Mouse (Mus musculus): ENCODE measurements around the gene Fam172a. TPM values are rescaled to one million over a fixed set of nuclear protein-coding genes. Genes with fewer than 3 reads are reported as not detected.

Fam172a gene
- polyA plus RNA-seq, 1 experiment, result 0.56 TPM

DNA sequence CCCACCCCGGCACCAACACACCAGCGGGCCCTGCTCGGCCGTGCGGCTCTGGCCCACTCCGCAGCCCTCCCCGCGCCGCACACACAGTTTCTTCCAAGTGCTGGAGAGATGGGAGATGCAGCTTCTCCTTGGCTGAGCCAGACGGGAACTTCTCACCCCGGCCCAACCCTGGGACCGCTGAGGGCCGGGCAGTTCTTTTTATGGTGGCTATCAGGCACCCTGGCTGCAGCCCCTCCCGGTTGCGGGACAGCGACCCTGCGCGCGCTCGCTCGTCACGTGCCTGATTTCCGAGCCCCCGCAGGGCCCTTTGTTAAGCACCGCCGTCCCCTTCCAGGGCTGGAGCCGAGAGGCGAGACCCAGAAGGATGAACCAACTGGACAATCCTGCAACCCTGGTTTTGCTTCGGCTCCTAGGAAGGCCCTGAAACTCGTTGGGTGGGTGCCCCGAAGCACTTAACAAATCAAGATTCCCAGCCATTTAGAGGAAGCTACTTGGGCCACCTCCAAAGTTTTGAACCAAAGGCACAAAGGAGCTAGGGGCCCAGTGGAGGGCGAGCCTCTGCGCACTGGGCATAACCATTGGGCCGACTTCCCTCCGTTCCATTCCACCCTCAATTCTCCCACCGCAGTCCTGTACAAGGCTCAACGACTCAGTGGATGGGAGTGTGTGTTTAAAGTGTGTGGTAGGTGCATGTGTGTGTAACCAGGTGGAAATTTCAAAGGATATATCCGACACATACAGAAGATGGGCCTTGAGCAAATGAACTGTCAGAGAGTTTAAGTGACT is 477.7 kb downstream of the Fam172a start:
- Histone ChIP-seq H3K27me3 (ENCODE audit: control insufficient read depth) (peaks cover 97% of the 10 kb centered on the region), H3K4me3 (replicated peaks) (no peak overlapping the region), H3K36me3 (ENCODE audit: control insufficient read depth) (no peaks in the 10 kb centered on the region), H3K9me3 (ENCODE audit: control insufficient read depth, low read length) (no peaks in the 10 kb centered on the region), H3K4me1 (ENCODE audit: control insufficient read depth) (no peaks in the 10 kb centered on the region)
- TF ChIP-seq TAL1 (IDR thresholded peaks at IDR 0.05; ENCODE audit: low read length) (no peak), GATA1 (IDR thresholded peaks at IDR 0.05; ENCODE audit: low read length) (no peak)

DNA sequence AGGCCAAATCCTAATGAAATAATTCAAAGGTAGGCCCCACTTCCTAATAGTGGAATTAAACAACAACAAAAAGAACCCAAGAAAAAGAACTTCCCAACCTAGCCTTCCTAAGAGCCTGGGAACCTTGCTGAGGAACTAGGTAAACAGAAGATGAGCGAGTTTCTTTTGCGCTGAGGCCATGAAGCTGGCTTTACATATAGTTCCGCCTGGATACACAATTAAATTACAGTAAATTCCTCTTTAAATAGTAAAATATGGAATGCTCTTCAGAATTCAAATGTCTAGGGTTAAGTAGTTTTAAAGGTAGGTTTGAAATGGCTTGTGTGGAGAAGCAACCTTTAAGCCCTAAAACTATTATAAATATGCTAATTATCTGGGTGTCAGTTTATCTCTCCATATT is 478.4 kb downstream of the Fam172a start:
- no peak for TF ChIP-seq TAL1 (IDR thresholded peaks at IDR 0.05; ENCODE audit: low read length)
- no peak for TF ChIP-seq GATA1 (IDR thresholded peaks at IDR 0.05; ENCODE audit: low read length)

DNA sequence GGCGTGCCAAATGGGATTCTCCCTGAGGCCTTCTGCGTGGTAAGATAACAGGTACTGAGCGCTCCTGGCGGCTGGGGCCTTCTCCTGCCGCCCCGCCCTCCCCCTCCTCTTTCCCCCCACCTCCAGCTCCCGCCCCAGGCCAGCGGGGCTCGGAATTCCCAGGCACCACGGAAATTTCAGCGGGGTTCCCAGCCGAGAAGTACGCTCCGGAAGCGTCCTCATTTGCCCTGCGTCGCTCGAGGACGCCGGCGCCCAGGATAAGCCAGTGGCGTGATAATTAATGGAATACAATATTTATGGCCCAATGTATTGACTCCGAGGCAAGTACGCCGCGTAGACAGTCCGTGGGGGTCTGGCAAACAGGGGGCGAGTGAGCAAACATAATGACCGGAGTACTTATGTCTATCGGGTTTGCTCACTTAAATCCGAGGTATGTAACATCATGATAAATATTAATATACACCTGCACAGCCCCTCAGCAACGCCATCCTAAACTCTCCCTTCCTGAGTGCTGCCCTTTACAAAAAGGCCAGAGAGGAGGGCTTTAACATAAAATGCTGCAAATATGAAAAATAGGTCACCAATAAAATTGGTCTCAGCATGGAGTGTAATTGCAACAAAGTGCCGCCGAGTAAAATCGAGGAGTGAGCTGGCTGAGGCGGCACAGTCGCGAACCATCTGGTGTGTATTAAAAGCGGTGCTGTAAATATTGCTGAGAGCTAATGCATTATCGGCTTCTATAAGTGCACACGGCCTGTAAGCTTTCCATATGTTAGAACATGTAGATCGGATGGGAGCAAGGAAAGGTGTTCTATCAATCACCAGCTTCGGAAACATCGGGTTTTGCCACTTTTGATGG is 479.5 kb downstream of the Fam172a start:
- Histone ChIP-seq H3K4me1 (ENCODE audit: control insufficient read depth) (no peaks in the 10 kb centered on the region), H3K36me3 (ENCODE audit: control insufficient read depth) (no peaks in the 10 kb centered on the region), H3K27me3 (ENCODE audit: control insufficient read depth) (peaks cover 99% of the 10 kb centered on the region), H3K9me3 (ENCODE audit: control insufficient read depth, low read length) (no peaks in the 10 kb centered on the region), H3K4me3 (replicated peaks) (no peak overlapping the region)
- TF ChIP-seq GATA1 (IDR thresholded peaks at IDR 0.05; ENCODE audit: low read length), result no peak
- TF ChIP-seq TAL1 (IDR thresholded peaks at IDR 0.05; ENCODE audit: low read length), result no peak

More for the DNA sequence above, 478.4 kb downstream of the Fam172a start:
- Histone ChIP-seq H3K4me1 (ENCODE audit: control insufficient read depth) (no peaks in the 10 kb centered on the region), H3K36me3 (ENCODE audit: control insufficient read depth) (no peaks in the 10 kb centered on the region), H3K4me3 (replicated peaks) (no peak overlapping the region), H3K27me3 (ENCODE audit: control insufficient read depth) (peaks cover 99% of the 10 kb centered on the region), H3K9me3 (ENCODE audit: control insufficient read depth, low read length) (no peaks in the 10 kb centered on the region)

DNA sequence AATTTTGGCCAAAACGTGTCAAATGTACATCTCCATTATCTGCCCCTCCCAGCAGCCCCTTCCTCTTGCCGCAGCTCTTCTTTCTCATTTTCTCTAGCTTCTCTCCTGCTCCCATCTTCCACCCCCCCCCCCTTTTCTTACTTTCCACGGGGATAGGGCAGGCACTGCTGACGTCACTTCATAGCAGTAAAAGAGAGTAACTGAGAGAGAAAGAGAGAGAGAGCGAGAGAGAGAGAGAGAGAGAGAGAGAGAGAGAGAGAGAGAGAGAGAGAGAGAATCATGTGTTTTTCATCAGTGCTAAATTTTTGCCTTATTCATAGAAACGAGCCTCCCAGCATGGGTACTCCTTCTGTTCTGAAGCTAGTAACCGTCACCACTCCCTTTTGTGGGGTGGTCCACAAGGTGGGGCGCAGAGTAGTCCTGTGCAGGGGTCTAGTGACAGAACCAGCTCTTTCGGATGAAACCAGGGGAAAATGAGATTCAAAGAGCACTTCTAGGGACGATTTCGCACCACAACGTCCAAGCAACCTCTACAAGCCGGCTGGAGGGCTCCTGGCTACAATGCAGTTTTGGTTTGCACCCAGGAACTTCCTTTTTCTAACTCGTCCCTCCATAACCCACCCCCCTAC is 480.2 kb downstream of the Fam172a start:
- Histone ChIP-seq H3K9me3 (ENCODE audit: control insufficient read depth, low read length) (no peaks in the 10 kb centered on the region), H3K4me1 (ENCODE audit: control insufficient read depth) (no peaks in the 10 kb centered on the region), H3K4me3 (replicated peaks) (no peak overlapping the region), H3K36me3 (ENCODE audit: control insufficient read depth) (no peaks in the 10 kb centered on the region), H3K27me3 (ENCODE audit: control insufficient read depth) (peaks cover 99% of the 10 kb centered on the region)
- no peak for TF ChIP-seq TAL1 (IDR thresholded peaks at IDR 0.05; ENCODE audit: low read length)
- no peak for TF ChIP-seq GATA1 (IDR thresholded peaks at IDR 0.05; ENCODE audit: low read length)

DNA sequence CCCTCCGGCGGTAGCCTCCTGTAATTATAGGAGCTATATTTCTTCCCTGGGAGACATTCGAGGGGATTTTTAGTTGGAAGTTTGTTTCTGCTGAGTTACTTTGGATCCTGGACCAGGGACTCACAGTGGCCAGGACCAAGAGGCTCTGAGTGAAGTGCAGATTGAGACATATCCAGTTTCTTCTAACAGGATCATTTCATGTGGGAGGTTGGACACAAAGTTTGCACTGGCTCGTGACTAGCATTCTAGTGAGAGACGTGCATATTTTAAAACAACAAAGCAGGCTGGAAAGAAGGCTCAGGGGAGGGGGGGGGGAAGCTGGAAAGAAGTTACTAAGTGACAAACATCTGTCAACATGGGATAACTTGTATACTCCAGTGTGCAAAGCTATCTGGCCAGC is 481.2 kb downstream of the Fam172a start:
- Histone ChIP-seq H3K36me3 (ENCODE audit: control insufficient read depth) (no peaks in the 10 kb centered on the region), H3K9me3 (ENCODE audit: control insufficient read depth, low read length) (no peaks in the 10 kb centered on the region), H3K4me1 (ENCODE audit: control insufficient read depth) (no peaks in the 10 kb centered on the region), H3K4me3 (replicated peaks) (no peak overlapping the region), H3K27me3 (ENCODE audit: control insufficient read depth) (peaks cover 100% of the 10 kb centered on the region)
- TF ChIP-seq TAL1 (IDR thresholded peaks at IDR 0.05; ENCODE audit: low read length), result no peak
- no peak for TF ChIP-seq GATA1 (IDR thresholded peaks at IDR 0.05; ENCODE audit: low read length)

DNA sequence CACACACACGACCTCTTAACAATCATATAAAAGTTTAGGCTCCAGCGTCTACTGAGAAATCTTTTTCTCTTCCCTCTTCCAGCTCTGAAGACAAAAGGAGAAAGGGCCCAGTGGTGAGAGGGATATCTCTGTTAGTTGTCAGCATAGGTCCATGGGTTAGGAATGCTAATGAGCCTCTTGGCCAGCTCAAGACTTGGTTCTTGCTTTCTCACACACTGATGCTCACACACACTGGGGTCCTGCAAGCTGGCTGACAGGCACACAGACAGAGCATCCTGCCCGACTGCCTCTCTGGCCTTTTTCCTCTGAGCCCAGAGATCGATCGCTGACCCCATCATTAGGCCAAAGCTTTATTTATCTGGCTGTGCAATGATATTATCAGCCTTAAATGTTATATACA is 482.2 kb downstream of the Fam172a start:
- peaks cover 98% of the 10 kb centered on the region for H3K27me3 ChIP-seq (ENCODE audit: control insufficient read depth)
- TF ChIP-seq TAL1 (IDR thresholded peaks at IDR 0.05; ENCODE audit: low read length) (no peak), GATA1 (IDR thresholded peaks at IDR 0.05; ENCODE audit: low read length) (no peak)
- H3K9me3 ChIP-seq (ENCODE audit: control insufficient read depth, low read length), result no peaks in the 10 kb centered on the region
- H3K4me1 ChIP-seq (ENCODE audit: control insufficient read depth), result no peaks in the 10 kb centered on the region
- H3K4me3 ChIP-seq (replicated peaks), result no peak overlapping the region
- no peaks in the 10 kb centered on the region for H3K36me3 ChIP-seq (ENCODE audit: control insufficient read depth)

DNA sequence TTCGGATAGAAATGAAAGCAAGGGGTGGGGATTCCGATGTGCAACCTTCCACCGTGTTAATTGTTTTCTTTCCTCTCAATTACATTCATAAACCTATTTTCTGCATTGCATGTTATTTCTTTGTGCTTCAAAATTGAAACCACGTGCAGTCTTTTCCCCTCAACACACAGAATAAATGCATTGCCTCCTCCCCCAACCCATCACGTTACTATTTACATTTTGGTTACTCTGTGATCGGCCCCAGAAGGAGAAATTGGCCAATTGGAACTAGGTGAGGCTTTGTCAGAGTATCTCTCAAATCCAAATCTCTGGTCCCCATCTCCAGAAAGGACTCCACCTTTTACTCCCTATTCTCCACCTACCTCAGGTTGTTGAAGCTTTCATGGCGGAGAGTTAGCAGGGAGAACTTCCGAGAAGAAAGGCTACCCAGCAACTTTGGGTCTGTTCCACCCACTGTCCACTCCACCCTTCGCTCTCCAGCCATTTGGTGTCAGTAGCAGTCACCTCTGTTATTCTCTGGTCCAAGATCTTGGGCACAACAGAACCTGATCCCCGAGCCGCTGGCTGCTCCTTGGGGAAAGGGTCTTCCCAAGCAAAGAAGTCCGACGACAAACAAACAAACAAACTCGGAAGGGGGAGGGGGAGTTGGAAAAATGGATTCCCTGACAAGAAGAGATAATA is 483.1 kb downstream of the Fam172a start:
- no peaks in the 10 kb centered on the region for H3K36me3 ChIP-seq (ENCODE audit: control insufficient read depth)
- no peaks in the 10 kb centered on the region for H3K9me3 ChIP-seq (ENCODE audit: control insufficient read depth, low read length)
- TF ChIP-seq TAL1 (IDR thresholded peaks at IDR 0.05; ENCODE audit: low read length), result no peak
- no peak for TF ChIP-seq GATA1 (IDR thresholded peaks at IDR 0.05; ENCODE audit: low read length)
- no peaks in the 10 kb centered on the region for H3K4me1 ChIP-seq (ENCODE audit: control insufficient read depth)
- H3K4me3 ChIP-seq (replicated peaks), result no peak overlapping the region
- peaks cover 95% of the 10 kb centered on the region for H3K27me3 ChIP-seq (ENCODE audit: control insufficient read depth)

DNA sequence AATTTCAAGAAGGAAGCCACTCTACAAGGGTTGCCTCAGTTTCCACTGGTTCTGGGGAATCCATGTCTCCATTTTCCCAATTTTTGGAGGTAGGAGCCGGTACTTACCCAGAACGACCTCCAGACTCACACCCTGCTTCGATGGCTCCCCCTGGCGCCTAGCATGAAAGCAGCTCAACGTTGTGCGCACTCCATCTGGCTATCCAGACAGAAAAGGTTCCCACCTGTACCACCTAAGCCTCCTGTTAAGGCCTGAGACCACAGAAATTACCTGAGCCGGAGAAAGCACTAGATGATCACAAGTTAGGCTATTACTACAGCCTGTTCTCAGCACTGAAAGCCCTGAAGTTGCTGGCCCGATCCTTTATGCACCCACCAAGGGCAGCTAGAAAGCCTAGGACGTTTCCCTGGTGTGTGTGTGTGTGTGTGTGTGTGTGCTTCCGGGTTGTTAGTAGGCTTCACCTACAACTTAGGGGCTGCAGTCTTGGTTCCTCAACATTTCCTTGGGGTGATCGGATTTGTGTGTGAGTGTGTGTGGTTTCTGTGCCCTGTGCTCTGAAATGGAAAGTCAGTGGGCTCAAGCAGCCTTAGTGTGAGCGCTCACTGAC is 484.6 kb downstream of the Fam172a start:
- H3K9me3 ChIP-seq (ENCODE audit: control insufficient read depth, low read length), result no peaks in the 10 kb centered on the region
- no peak overlapping the region for H3K4me3 ChIP-seq (replicated peaks)
- no peaks in the 10 kb centered on the region for H3K36me3 ChIP-seq (ENCODE audit: control insufficient read depth)
- no peak for TF ChIP-seq TAL1 (IDR thresholded peaks at IDR 0.05; ENCODE audit: low read length)
- TF ChIP-seq GATA1 (IDR thresholded peaks at IDR 0.05; ENCODE audit: low read length), result no peak
- H3K27me3 ChIP-seq (ENCODE audit: control insufficient read depth), result peaks cover 95% of the 10 kb centered on the region
- no peaks in the 10 kb centered on the region for H3K4me1 ChIP-seq (ENCODE audit: control insufficient read depth)

Data from erythroblast, embryonic 14.5 days (primary cell).